Mouse (Mus musculus) embryonic facial prominence, embryonic 15.5 days (tissue): Measurements from ENCODE around the gene Ctag2. TPM values are rescaled to one million over a fixed set of nuclear protein-coding genes. Genes with fewer than 3 reads are reported as not detected.

Experiments
- ATAC-seq: fragments of 200-750 bp; cut with Nextera tagmentation; 2 replicates; pipeline ENCODE4 v1.8.0; 2017; ENCODE audit warnings: low read depth, moderate TSS enrichment; ENCODE audit not compliant: insufficient number of reproducible peaks, low FRiP score, low TSS enrichment
- H3K27ac ChIP-seq: fragments of 300-500 bp; sonication (generic); replicated peaks from 2 replicates; pipeline ENCODE4 v1.5.1; 2015; ENCODE audit warnings: mild to moderate bottlenecking, inconsistent platforms
- H3K27me3 ChIP-seq: fragments of 300-500 bp; sonication (generic); 2 replicates; pipeline ENCODE4 v1.6.1; 2015; ENCODE audit warnings: inconsistent platforms
- H3K36me3 ChIP-seq: fragments of 300-500 bp; sonication (generic); 2 replicates; pipeline ENCODE4 v1.6.1; 2015; ENCODE audit warnings: mild to moderate bottlenecking, inconsistent platforms
- H3K4me1 ChIP-seq: fragments of 300-500 bp; sonication (generic); 2 replicates; pipeline ENCODE4 v1.6.1; 2015; ENCODE audit warnings: inconsistent platforms
- H3K4me2 ChIP-seq: fragments of 300-500 bp; sonication (generic); replicated peaks from 2 replicates; pipeline ENCODE4 v1.6.1; 2015; ENCODE audit warnings: mild to moderate bottlenecking, inconsistent platforms
- H3K4me3 ChIP-seq: fragments of 300-500 bp; sonication (generic); replicated peaks from 2 replicates; pipeline ENCODE4 v1.5.1; 2015; ENCODE audit warnings: mild to moderate bottlenecking, inconsistent platforms
- H3K9ac ChIP-seq: fragments of 300-500 bp; sonication (generic); 2 replicates; pipeline ENCODE4 v1.6.1; 2015; ENCODE audit warnings: inconsistent platforms
- H3K9me3 ChIP-seq: fragments of 300-500 bp; sonication (generic); replicated peaks from 2 replicates; pipeline ENCODE4 v1.6.1; 2016; ENCODE audit warnings: inconsistent platforms
- WGBS: fragments of 180-500 bp; shearing (Covaris S2); methylation state at CpG from one replicate; pipeline ENCODE4 v1.1.7; 2015; 5-methylcytosine and 5-hydroxymethylcytosine counted together
- polyA plus RNA-seq: library from polyadenylated mRNA; unstranded; fragments of >200 nt; fragmentation: Nextera tagmentation; extraction: Ambion mirVana; gene quantifications from 2 replicates; pipeline ENCODE4 v1.2.1, GENCODE M21; 2015

The Ctag2 gene
- not detected in 2 replicates for polyA plus RNA-seq

DNA sequence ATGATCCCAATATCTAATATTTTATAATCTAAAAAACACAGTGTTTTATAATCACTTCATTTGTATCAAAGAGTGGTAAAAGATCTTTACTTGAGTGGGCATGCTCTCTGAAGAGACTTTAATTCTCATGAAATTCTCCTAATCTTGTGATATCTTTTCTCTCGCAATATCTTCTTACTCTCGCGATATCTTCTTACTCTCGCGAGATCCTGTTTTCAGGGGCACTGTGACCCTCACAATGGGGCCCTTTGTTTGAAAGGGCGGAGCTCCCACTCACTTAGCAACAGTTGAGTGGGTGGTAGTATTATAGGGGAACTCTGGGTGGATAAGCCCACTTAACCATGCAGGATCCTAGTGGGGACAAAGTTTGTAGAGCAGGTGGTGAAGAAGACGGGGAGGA is at the start of gene Ctag2:
TSS of gene Ctag2 (plus strand) at position 301 of the 400 bp plus-strand sequence.
- WGBS, result 89% methylated on average over 7 of the region's 7 CpGs
- Histone ChIP-seq H3K27me3 (no peaks in the 10 kb centered on the region), H3K4me1 (no peaks in the 10 kb centered on the region), H3K9ac (no peak within 1 kb of the TSS), H3K36me3 (no peaks in the 10 kb centered on the region), H3K27ac (no peak within 1 kb of the TSS), H3K9me3 (no peaks in the 10 kb centered on the region), H3K4me2 (no peak within 1 kb of the TSS), H3K4me3 (no peak within 1 kb of the TSS)
- no peak for ATAC-seq
